In genomic region chr2:179937091-179937490, GRCm38 (mm10) we compare ENCODE assay signal across 7 mouse cellular contexts.
"Had no signal": no experiment of that assay in that cellular context is flagged by ENCODE, and none has a peak within 500 bp of the region (broad histone marks: within the 10 kb centered on the region; RNA-seq: fewer than 3 reads in every experiment).

No protein-coding gene starts in this region.

- DNase-seq: kidney, adult 11 months; kidney, adult 9 months; kidney, postnatal 36 days; layer of hippocampus, adult 9-11 months; layer of hippocampus, postnatal 36 days had no signal

- H3K9me3 ChIP-seq: limb, embryonic 12.5 days; midbrain, embryonic 13.5 days had no signal

- H3K4me3 ChIP-seq: limb, embryonic 12.5 days; midbrain, embryonic 13.5 days had no signal

- ATAC-seq: midbrain, embryonic 13.5 days had no signal

- H3K27me3 ChIP-seq: limb, embryonic 12.5 days; midbrain, embryonic 13.5 days had no signal

- H3K4me1 ChIP-seq: limb, embryonic 12.5 days had no signal
